Mouse (Mus musculus) CD4-positive, CD25-positive, alpha-beta regulatory T cell, adult 4 months (primary cell): ENCODE data around the gene Chil4. TPM values are rescaled to one million over a fixed set of nuclear protein-coding genes. Genes with fewer than 3 reads are reported as not detected.

Experiments
- ATAC-seq: one replicate; pipeline ENCODE4 v1.8.0; 2017
- polyA plus RNA-seq, 2 experiments: library from polyadenylated mRNA; unstranded; fragments of 100-300 nt; shearing (Covaris generic); gene quantifications; one replicate each; pipeline ENCODE4 v1.2.1; 2017

The Chil4 gene
- polyA plus RNA-seq, 2 experiments from 2014 or later: not detected

GRCm38 (mm10) chr3:106167464-106167863 lies 51.8 kb downstream of the Chil4 start, which contains the start of gene Chil3:
TSS of gene Chil3 (minus strand) at chr3:106167564.
- ATAC-seq: no peak

GRCm38 (mm10) chr3:106154413-106154812 lies 64.9 kb downstream of the Chil4 start:
- no peak for ATAC-seq

Other genes starting within 250 kb of the Chil4 start
- 1 to 10 TPM; 5.6 to 7.3 TPM for gene Ovgp1, start 245.8 kb downstream of the Chil4 start, polyA plus RNA-seq
- 1 to 10 TPM in 1 of 2 experiments, not detected in 1; 2.4 TPM for gene Pifo, start 204.9 kb downstream of the Chil4 start, polyA plus RNA-seq
- gene Chil5, start 186.7 kb downstream of the Chil4 start, polyA plus RNA-seq: 10 to 100 TPM in 1 of 2 experiments, 1 to 10 TPM in 1; 9.4 to 10.6 TPM
- not detected for gene Chia1, start 106.3 kb downstream of the Chil4 start, polyA plus RNA-seq
- gene Chil3, start 51.9 kb downstream of the Chil4 start, polyA plus RNA-seq: not detected
- gene Chil6, start 186.7 kb upstream of the Chil4 start, polyA plus RNA-seq: under 1 TPM; 0.49 to 0.51 TPM